Mouse (Mus musculus): ENCODE measurements around the gene Grik1. TPM values are rescaled to one million over a fixed set of nuclear protein-coding genes. Genes with fewer than 3 reads are reported as not detected.

Grik1 gene
- polyA plus RNA-seq, 1 experiment from 2014 or later = 0.16 TPM

DNA sequence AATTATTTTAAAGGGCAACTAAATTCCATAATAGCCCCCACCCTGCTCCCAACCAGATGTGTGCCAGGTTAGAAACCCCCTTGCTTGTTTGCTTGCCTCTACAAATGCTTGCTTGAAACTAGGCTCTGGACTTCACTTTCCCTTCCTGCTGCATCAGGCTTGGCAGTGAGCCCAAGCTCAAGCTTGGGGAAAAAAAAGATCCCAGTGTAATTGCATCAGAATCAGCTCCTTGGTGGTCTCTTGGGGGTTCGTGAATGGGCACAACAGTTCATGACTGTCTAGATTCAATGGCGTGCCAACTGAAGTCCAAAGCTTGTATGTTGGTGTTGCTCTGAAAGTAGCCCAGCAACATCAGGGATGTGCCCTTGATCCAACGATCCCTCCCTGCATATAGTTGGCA, 320.1 kb downstream of the Grik1 start:
- DNase-seq (ENCODE audit: low spot score) = no peak

DNA sequence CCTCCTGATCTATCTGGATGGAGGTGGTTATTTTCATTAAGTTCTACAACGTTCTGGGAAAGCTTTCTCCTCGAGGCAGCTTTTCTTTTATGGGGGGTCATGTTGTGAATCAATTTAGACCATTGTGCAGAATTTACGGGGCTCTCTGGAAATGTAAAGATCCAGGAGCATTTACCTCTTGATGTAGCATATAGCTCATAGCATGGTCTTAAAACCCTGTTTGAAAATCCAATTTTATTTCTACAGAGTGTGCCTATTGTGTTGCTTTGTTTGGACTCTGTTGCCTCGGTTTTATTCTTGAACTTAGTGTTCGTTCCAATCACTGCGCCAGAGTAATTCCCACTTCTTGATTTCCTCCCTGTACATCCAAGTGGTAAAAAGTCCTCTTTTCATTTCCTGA, 328.6 kb downstream of the Grik1 start:
- no peak for DNase-seq (ENCODE audit: low spot score)

DNA sequence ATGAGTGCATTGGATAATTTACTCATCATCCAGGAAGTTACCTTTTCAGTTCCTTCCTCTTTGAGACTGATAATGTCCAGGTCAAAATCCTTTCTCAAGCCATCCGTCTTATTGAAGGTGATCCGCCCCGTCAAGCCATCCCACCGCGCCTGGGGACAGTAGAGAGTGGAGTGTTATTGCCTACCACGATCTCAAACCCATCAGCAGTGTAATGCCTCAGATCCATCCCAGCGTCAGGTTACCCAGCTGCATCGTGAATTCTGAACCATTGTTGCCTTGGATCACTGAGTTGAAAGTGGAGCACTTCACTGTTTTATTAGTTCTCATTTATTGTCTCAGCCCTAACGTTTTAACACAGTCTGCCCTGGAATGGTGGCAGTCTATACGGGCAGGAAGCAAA, 332.6 kb downstream of the Grik1 start:
- no peak for DNase-seq (ENCODE audit: low spot score)

DNA sequence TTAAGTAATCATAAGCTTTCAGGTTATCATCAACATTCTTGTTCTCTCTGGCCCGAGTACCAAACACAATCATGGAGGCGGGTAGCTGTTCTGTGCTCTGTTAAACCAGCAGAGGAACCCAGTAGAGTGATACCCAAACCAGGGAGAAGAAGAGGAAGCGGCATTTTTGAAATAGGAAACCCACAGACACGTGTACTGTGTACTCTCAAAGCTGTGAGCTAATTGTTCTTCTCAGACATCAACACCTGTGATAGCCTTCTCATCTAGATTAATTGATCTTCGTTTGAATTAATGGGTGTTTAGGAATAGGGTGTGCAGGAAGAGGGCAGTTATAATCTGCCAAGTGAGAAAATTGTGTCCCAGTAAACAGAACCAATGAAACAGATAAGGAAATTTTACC, 333.9 kb downstream of the Grik1 start:
- DNase-seq (ENCODE audit: low spot score) = no peak

DNA sequence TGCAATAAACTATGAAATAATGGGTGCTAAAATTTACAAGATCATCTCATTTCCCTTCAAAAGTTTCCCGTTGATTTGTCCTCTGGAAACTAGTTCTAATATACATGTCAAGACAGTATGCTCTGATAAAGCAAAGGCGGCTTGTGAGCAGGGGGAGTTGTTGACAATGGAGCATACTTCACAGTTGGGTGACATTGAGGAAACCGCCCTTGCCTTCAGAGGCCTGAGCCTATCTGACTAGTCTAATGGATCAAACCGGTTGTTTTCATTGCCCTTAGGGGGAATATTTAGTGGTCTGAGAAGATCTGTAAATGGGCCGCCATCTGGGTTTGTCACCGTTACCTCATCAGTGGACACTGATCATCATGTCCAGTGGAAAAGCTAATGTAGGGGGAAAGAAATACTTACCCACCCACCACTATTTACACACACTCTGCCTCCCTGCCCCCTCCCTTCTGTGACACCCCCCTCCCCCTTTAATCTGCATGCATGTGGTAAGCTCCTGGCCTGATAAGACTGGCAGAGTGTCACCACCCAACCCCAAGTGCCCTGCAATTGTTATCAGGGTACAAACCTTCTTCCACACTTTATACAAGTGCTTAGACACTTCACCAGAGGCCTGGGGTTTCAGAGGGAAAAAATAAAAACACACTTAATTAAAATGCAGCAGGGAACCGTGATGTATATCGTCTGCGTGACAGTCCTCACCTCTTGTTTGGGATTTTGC, 335.2 kb downstream of the Grik1 start:
- DNase-seq (ENCODE audit: low spot score) = no peak

DNA sequence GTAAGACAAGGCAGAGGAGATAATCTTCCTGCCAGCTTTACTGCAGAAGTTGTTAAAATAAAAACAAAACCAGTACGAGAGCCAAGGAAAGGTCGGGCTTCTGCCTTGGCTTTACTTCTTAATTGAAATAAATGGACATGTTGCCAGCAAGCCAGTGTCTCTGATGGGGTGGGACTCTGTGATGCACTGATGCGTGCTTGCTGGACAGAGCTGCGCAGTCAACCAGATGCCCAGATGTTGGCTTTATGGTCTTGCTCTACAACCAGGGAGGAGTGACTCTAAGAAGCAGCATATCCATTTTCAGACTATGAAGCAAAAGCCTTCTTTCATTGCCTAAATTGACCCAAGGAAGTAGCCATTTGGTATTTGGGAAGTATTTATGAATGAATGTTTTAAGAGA, 336.9 kb downstream of the Grik1 start:
- DNase-seq (ENCODE audit: low spot score) = no peak

DNA sequence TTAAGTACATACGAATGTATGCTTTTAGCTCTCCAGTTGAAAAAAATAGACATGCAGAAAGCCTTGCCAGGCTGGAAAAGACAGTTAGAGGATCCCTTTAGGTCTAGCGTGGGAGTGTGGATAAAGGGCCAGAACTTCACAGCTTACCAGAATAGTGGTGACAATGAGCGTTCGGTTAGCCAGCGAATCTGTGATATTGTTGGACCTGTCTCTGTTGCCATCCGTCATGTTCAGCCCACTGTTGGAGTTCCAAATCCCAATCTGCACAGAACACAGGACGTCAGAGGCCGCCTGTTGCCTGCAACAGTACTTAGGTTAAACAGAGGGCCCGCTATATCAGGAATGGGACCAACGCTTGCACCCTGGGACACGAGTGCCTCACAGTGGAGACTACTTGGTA, 340.2 kb downstream of the Grik1 start:
- no peak for DNase-seq (ENCODE audit: low spot score)

DNA sequence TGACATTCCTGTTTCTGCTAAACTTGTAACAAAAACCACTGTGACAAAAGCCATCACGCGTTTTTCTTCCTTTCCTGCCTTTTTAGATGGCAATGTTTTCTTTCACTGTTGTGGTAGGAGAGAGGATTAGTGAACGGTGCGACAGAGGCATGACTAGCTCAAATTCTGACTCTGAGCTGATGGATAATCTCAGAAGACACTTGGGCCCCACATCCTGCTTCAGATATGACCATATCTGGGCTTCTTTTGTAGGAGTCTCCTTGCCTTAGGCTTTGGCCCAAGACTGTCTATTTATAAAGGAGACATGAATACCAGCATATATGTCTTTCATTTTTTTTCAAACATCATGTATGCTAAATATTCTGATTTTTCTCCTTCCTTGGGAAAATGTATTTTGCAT, 341.9 kb downstream of the Grik1 start:
- DNase-seq (ENCODE audit: low spot score) = no peak

DNA sequence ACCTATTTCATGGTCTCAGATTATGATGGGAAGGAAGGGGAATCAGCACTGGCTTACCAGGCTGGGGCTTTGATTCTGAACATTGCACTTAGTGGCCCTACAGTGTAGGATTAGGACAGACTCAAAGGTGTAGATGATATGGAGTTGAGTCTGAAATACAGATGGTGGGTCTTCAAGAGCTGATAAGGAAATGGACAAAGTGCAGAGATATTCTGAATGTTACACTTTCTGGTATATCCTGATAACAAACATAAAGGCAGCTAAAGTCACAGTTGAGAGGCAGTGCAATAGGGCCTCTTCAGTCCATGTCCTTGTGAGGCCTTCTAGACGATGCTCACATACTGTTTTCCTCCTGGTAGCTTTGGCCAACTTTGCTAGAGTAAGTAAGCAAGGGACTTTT, 345.7 kb downstream of the Grik1 start:
- DNase-seq (ENCODE audit: low spot score) = no peak

DNA sequence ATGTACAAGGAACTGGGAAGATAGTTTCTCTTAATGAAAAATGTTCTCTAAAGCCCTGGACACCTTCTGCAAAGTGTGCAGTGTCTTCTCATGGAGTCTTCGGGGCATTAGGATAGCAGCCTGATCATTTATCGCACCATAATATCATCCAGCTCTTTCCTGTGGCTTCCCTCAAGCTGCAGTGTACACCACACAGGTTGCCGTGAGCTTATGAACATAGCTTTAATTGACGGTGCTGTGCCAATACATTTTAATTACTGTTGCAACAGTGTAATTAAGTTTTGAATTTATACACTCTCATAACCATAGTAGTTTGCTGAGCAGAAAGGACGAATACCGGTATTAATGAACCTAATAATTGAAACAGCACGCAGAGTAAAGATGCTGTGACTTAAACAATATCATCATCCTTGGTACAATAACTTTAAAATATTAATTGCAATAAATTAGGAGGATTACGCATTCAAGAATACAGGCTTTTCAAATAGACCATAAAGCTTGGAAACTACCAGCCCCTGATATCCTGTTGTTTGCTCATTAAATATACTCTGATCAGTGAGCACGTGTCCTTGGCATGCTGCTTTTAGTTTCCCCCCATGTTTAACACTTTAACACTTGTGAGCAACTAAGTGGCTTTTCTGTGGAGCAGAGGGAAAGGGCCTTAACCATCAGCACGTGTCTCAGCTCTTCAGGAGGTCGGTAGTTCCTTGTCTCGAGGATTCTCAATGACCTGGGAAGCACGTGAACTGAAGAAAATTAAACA, 347.8 kb downstream of the Grik1 start:
- no peak for DNase-seq (ENCODE audit: low spot score)

DNA sequence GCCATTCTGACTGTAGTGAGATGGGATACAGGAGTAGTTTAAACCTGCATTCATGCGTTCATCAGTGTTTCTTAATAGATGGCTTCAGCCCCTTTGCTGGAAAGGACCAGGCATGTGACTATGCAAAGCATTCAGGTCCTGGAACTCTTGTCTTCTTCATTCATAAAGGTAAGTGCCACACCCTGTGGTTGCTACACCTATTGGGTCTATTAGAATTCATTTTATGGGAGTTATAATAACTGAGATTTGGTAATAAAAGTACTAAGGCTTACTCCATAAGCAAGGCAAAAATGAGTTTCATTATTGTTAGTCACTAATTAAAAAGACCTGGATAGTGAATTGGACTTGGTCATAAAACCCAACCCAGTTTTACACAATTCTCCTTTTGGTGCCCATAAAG, 355.4 kb downstream of the Grik1 start:
- no peak for DNase-seq (ENCODE audit: low spot score)

DNA sequence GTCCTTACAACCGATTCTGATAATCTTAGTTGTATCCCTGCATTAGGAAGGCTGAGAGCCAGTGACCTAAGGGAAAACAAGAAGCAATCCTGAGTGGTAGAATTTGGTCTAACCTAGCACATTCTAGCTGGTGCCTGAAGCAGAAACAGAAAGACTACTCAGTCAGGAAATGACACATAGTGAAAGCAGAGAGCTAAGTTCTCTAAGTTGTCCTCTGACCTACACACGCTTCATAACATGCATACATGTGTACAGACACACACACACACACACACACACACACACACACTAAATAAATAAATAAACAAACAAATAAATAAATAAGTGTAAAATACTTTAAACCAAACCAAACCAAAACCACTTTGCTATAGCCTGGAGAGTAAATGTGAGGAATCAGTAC, 358.7 kb downstream of the Grik1 start:
- no peak for DNase-seq (ENCODE audit: low spot score)

DNA sequence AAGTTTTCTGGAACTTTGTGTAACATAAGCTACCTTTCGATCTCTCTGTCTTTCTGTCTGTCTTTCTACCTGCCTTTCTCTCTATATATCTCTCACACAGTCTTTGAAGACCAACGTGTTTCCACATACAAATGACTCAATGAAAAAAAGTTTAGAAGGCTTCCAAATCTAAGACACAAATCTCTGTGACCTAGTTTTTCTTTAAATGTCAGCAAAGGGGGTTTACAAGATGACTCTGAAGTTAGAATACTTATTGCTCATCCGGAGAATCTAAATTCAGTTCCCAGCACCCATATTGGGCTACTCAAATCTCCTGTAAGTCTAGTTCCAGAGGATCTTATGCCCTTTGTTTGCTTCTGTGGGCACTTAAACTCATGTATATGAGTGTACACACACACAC, 359.5 kb downstream of the Grik1 start:
- no peak for DNase-seq (ENCODE audit: low spot score)

DNA sequence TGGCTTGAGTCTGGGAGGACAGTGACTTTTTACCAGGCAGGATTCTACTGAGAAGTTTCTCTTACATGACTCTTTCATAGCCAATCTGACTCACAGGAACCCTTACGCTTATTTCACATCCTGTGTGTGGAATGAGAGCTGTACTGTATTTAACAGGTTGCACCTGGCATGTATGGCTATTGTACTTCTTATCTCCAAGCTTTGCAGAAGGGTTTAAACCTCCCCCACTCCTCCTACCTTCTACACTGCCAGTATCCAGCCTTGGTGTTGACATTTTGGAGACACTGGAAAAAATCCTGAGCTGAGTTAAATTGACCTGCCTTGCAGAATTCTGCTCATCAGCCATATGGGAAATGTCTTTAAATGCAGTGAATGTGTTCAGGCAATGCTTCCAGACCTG, 361.4 kb downstream of the Grik1 start:
- no peak for DNase-seq (ENCODE audit: low spot score)

DNA sequence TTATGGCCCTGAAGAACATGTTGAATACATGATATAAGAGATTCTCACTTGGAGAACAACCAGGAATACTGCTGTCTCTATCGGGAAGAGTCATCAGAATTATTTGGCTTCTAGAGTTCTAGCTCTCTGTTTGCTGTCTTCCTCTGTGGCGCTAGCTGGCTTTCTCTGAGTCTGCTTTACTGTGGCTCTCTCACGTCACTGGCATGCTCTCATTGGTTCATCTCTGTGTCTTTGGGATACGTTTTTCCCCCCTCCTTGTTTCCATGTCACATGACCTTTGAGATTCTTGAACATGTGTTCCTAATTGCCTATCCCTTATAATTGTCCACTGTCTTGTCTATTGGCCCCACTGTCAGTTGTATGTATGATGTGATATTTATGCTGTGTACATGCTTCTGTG, 372.2 kb downstream of the Grik1 start:
- no peak for DNase-seq (ENCODE audit: low spot score)

DNA sequence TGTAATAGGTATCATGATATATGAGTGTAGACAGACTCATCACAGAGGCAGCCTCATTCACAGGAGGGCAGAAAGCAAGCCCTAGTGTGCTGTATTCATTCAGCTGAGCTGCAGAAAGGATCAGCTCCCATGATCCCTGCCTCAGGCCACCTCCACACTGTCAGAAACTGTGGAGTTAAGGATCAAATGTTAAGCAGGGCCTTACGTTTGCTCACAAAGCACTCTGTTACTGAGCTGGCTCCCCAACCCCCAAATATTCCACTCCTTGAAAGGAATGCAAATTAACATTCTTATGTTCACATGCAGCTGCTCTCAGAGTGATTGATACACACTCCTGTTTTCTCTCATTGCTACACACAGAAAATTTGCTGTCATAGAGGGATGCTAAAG, 372.9 kb downstream of the Grik1 start:
- no peak for DNase-seq (ENCODE audit: low spot score)

DNA sequence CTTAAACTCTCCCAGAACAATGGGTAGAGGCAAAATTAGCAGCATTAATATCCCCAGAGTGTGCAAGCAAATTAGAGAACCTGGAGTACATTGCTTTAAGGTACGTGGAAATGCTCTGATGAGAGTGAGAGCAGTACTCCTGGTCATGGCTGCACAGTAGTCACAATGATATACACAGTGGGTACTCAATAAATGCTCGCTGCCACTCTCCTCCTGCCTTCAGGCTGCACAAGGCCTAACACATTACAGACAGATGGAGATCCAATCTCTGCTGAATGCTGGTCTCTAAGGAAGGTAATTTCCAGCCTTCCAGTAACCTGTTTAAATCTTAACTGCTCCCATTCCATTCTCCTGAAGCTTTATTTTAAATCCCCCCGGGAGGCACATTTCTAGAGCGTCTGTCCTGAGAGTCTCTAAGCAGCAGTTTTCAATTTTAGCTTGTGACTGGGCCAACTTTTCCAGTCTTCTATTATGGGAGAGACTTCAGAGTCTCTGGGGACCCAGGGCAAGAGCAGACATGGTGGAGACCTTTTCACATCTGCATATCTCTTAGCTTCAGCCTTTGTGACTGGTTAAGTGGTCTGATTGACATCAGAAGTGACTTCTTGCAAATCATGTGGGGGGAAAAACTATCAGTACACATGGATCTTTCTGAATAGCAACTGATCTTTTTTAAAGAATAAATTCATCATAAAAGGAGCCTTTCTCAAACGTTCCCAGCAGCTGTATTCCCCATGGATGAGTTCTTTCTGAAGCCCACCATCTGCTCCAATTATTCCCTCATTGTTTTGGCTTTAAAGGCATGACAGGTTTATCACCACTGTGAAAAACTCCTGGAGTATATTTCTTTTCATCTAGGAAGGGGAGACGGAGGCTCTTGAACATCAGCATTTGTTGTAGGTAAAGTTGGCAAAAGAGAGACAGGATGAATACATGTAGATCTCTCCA, 373.6 kb downstream of the Grik1 start:
- no peak for DNase-seq (ENCODE audit: low spot score)

DNA sequence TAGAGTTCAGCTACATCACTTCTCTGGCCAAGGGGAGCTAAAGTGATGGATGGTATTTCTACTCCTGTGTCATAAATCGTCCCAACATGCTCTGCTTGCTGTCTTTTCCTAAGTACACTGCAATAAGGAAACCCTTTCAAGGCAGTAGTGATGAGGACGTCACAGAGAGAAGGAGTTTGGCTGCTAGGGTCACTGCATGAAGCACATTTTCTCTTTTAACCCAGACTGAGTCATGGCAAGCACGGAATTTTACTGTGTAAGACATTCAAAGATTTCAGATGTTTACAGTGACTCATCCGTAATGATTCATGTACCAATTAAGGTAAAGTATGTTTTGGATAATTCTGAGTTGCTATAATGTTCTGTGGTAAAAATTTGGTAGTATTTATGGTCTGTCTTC, 374.9 kb downstream of the Grik1 start:
- no peak for DNase-seq (ENCODE audit: low spot score)

DNA sequence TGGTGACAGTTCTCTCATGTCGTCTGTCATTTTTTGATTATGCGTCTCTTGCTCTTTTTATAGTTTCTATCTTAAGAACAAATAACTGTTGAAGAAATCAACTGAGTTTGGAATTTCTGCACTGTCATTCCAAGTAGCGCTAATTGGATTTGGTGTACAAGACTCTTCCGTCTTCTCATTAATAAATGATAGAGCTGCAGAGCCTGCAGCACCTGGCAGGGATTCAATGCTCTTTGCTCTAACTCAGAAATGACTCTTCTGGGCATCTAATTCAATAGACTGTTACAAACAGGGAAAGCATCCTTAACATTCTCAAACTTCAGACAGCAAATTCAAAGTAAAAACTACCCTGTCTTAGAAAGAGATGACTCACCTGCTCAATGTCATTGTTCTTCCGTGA, 376.3 kb downstream of the Grik1 start:
- DNase-seq (ENCODE audit: low spot score) = no peak

DNA sequence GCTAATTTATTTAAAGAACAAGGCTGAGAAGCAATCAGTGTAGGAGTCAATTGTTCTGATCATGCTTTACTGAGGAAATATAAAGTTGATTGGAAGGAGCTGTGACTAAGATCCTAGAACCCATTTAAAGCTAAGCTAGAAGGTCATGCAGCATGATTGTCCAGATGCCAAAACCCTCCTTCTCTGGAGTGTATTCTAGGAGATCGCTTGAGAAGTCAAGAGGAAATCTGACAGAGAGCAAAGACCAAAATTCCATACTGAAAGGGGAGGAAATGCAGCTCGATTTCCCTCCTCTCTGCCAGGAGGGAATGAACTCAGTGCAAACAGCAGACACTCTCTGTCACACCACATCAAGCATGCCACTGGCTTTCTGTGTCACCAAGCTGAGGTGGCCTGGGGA, 378.9 kb downstream of the Grik1 start:
- no peak for DNase-seq (ENCODE audit: low spot score)

DNA sequence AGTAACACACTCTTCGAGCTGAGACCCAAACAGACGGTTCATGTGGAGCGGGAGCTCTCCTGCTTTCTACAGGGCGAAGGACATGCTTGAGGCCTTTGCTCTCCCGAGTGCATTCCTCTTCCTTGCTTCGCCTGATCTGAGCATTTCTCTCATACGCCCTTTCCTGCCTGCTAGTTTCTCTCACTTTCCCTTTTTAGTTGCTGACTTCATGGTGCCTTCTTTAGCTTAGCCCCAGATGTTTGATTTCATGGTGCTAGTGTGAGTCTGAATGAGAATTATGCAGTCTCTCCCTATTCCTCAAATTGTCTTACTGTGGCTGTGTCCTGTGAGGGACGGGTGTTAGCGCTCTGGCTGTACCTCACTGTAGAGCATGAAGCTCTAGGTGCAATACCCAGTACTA, 388.0 kb downstream of the Grik1 start:
- DNase-seq (ENCODE audit: low spot score) = no peak

DNA sequence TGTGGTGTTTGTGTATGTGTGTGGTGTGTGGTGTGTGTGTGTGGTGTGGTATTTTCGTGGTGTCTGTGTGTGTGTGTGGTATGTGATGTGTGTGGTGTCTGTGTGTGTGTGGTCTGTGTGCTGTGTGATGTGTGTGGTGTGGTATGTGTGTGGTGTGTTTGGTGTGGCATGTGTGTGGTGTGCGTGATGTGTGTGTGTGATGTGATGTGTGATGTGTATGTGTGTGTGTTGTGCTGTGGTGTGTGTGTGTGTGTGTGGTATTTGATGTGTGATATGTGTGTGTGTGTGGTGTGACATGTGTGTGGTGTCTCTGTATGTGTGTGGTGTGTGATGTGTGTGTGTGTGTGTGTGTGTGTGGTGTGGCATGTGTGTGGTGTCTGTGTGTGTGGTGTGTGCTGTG, 388.9 kb downstream of the Grik1 start:
- DNase-seq (ENCODE audit: low spot score) = no peak

Data from thymus, postnatal 0 days (tissue).